Mouse (Mus musculus) heart, postnatal 0 days (tissue): ENCODE measurements around the gene Olfr1135. TPM values are rescaled to one million over a fixed set of nuclear protein-coding genes. Genes with fewer than 3 reads are reported as not detected.

Experiments used
- ATAC-seq: fragments of 200-750 bp; cut with Nextera tagmentation; 2 replicates; pipeline ENCODE4 v1.8.0; 2017; ENCODE audit warnings: low read depth, moderate number of reproducible peaks, moderate library complexity; ENCODE audit not compliant: insufficient read depth
- DNase-seq: peaks from one replicate; pipeline ENCODE4 v3.0.0-alpha.2; 2016; ENCODE audit warnings: low spot score
- H3K27ac ChIP-seq: fragments of 300-500 bp; sonication (generic); 2 replicates; pipeline ENCODE4 v1.5.1; 2014; ENCODE audit warnings: low read depth, mild to moderate bottlenecking
- H3K27me3 ChIP-seq: fragments of 300-500 bp; sonication (generic); 2 replicates; pipeline ENCODE4 v1.6.1; 2014; ENCODE audit warnings: low read length, mixed read lengths; ENCODE audit not compliant: control insufficient read depth, insufficient read depth
- H3K36me3 ChIP-seq: fragments of 300-500 bp; sonication (generic); replicated peaks from 2 replicates; pipeline ENCODE4 v1.6.1; 2014; ENCODE audit warnings: low read length, mixed read lengths; ENCODE audit not compliant: control insufficient read depth, insufficient read depth
- H3K4me1 ChIP-seq: fragments of 300-500 bp; sonication (generic); 2 replicates; pipeline ENCODE4 v1.6.1; 2014; ENCODE audit warnings: antibody characterized with exemption; ENCODE audit not compliant: control insufficient read depth, insufficient read depth
- H3K4me2 ChIP-seq: fragments of 300-500 bp; sonication (generic); 2 replicates; pipeline ENCODE4 v1.6.1; 2014; ENCODE audit warnings: low read depth, mild to moderate bottlenecking, low read length, moderate library complexity
- H3K4me3 ChIP-seq: fragments of 300-500 bp; sonication (generic); 2 replicates; pipeline ENCODE4 v1.5.1; 2014; ENCODE audit warnings: low read depth, low read length
- H3K9ac ChIP-seq: fragments of 300-500 bp; sonication (generic); replicated peaks from 2 replicates; pipeline ENCODE4 v1.6.1; 2014; ENCODE audit warnings: low read depth, low read length, mixed read lengths
- H3K9me3 ChIP-seq: fragments of 300-500 bp; sonication (generic); replicated peaks from 2 replicates; pipeline ENCODE4 v1.6.1; 2016; ENCODE audit warnings: low read length; ENCODE audit not compliant: control insufficient read depth
- CTCF ChIP-seq: IDR thresholded peaks from 2 replicates; pipeline ENCODE4 v1.5.1; 2016; ENCODE audit warnings: antibody characterized with exemption, control low read depth, low read depth
- EP300 ChIP-seq: IDR thresholded peaks from 2 replicates; pipeline ENCODE4 v1.6.1; 2016; ENCODE audit warnings: antibody characterized with exemption, low read depth
- WGBS: fragments of 180-500 bp; shearing (Covaris S2); extraction: QIAGEN DNeasy Blood & Tissue Kit; methylation state at CpG from one replicate; pipeline ENCODE4 v1.1.7; 2014; 5-methylcytosine and 5-hydroxymethylcytosine counted together
- polyA plus RNA-seq: library from polyadenylated mRNA; unstranded; fragments of >200 nt; fragmentation: Nextera tagmentation; extraction: Ambion mirVana; gene quantifications from 2 replicates; pipeline ENCODE4 v1.2.1, GENCODE M21; 2015
- total RNA-seq: library from RNA; depleted of rRNA; stranded (reverse); fragments of >200 nt; gene quantifications from 2 replicates; pipeline ENCODE4 v1.2.3, GENCODE M21; 2014; ENCODE audit warnings: low replicate concordance; rRNA removed

The Olfr1135 gene
- total and polyA plus RNA-seq, 2 experiments from 2014 or later: not detected

DNA sequence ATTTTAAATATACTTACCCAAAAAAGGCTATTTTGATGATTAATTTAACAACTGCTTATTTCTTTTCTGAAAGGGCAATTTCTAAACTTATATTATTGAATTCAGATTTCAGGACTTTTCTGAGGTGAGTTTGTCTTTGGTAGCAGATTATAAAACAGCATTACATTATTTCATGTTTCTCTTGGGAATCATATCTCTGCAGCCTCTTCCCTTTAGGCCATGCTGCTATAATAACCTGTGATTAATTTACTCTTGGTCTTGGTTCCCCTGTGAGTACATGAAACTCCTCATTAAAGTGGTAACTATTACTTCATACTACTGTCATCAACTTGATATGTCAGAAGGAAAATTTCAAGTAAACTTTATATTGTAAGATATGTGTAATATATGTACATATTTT lies 36.0 kb downstream of the Olfr1135 start, which contains the start of gene Olfr1132:
TSS of gene Olfr1132 (minus strand) at position 101 of the 400 bp plus-strand sequence.
- Histone ChIP-seq H3K4me3 (no peak within 1 kb of the TSS), H3K27ac (no peak within 1 kb of the TSS), H3K4me1 (no peaks in the 10 kb centered on the region), H3K27me3 (no peaks in the 10 kb centered on the region), H3K36me3 (no peaks in the 10 kb centered on the region), H3K9me3 (no peaks in the 10 kb centered on the region), H3K4me2 (no peak within 1 kb of the TSS), H3K9ac (no peak within 1 kb of the TSS)
- TF ChIP-seq CTCF: no peak
- TF ChIP-seq EP300: no peak
- no peak for ATAC-seq
- no peak for DNase-seq

DNA sequence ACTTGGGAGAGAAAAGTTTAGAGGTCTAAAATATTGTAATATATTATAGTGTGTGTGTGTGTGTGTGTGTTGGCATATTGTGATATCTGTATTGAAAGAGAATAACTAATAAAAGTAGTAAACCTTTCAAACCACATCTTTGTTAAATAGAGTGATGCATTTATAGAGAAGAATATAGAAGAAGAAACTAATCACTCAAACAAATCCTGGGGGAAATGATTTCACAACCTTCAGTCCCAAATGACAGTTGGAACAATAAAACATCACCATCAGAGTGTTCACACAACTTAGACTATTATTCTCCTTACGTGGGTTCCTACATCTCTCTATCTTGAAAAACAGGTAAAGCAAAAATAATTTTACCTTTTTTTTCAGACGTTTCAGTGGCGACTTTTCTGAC lies 46.7 kb downstream of the Olfr1135 start, which contains the start of gene Olfr1131:
TSS of gene Olfr1131 (plus strand) at position 301 of the 400 bp plus-strand sequence.
- no peak within 1 kb of the TSS for H3K27ac ChIP-seq
- H3K9me3 ChIP-seq: no peaks in the 10 kb centered on the region
- DNase-seq: no peak
- H3K4me3 ChIP-seq: no peak within 1 kb of the TSS
- H3K9ac ChIP-seq: no peak within 1 kb of the TSS
- H3K4me1 ChIP-seq: no peaks in the 10 kb centered on the region
- TF ChIP-seq CTCF (no peak), EP300 (no peak)
- no peak within 1 kb of the TSS for H3K4me2 ChIP-seq
- no peaks in the 10 kb centered on the region for H3K36me3 ChIP-seq
- WGBS: 53% methylated on average over 3 of the region's 3 CpGs
- no peak for ATAC-seq
- H3K27me3 ChIP-seq: no peaks in the 10 kb centered on the region

Other genes with a start within 250 kb of the Olfr1135 start
- not detected in 2 replicates for gene Olfr1124, start 243.4 kb downstream of the Olfr1135 start, total RNA-seq
- gene Olfr1124, start 243.4 kb downstream of the Olfr1135 start, polyA plus RNA-seq: 0.04 TPM in 2 replicates
- not detected in 2 replicates for gene Olfr1126, start 219.7 kb downstream of the Olfr1135 start, total RNA-seq
- not detected in 2 replicates for gene Olfr1126, start 219.7 kb downstream of the Olfr1135 start, polyA plus RNA-seq
- not detected in 2 replicates for gene Pramel7, start 176.6 kb downstream of the Olfr1135 start, total RNA-seq
- gene Pramel7, start 176.6 kb downstream of the Olfr1135 start, polyA plus RNA-seq: not detected in 2 replicates
- not detected in 2 replicates for gene Pramel6, start 167.1 kb downstream of the Olfr1135 start, total RNA-seq
- not detected in 2 replicates for gene Pramel6, start 167.1 kb downstream of the Olfr1135 start, polyA plus RNA-seq
- gene Olfr153, start 141.9 kb downstream of the Olfr1135 start, total RNA-seq: not detected in 2 replicates
- not detected in 2 replicates for gene Olfr153, start 141.9 kb downstream of the Olfr1135 start, polyA plus RNA-seq
- not detected in 2 replicates for gene Olfr1128, start 128.1 kb downstream of the Olfr1135 start, total RNA-seq
- not detected in 2 replicates for gene Olfr1128, start 128.1 kb downstream of the Olfr1135 start, polyA plus RNA-seq
- gene Olfr1129, start 99.8 kb downstream of the Olfr1135 start, total RNA-seq: not detected in 2 replicates
- gene Olfr1129, start 99.8 kb downstream of the Olfr1135 start, polyA plus RNA-seq: not detected in 2 replicates
- gene Olfr1130, start 67.5 kb downstream of the Olfr1135 start, total RNA-seq: not detected in 2 replicates
- gene Olfr1130, start 67.5 kb downstream of the Olfr1135 start, polyA plus RNA-seq: not detected in 2 replicates
- not detected in 2 replicates for gene Olfr1131, start 46.6 kb downstream of the Olfr1135 start, total RNA-seq
- not detected in 2 replicates for gene Olfr1131, start 46.6 kb downstream of the Olfr1135 start, polyA plus RNA-seq
- not detected in 2 replicates for gene Olfr1132, start 36.1 kb downstream of the Olfr1135 start, total RNA-seq
- gene Olfr1132, start 36.1 kb downstream of the Olfr1135 start, polyA plus RNA-seq: not detected in 2 replicates
- gene Olfr1133, start 26.3 kb downstream of the Olfr1135 start, total RNA-seq: not detected in 2 replicates
- gene Olfr1133, start 26.3 kb downstream of the Olfr1135 start, polyA plus RNA-seq: not detected in 2 replicates
- gene Olfr1134, start 15.2 kb downstream of the Olfr1135 start, total RNA-seq: not detected in 2 replicates
- not detected in 2 replicates for gene Olfr1134, start 15.2 kb downstream of the Olfr1135 start, polyA plus RNA-seq
- gene Olfr1136, start 20.3 kb upstream of the Olfr1135 start, total RNA-seq: not detected in 2 replicates
- gene Olfr1136, start 20.3 kb upstream of the Olfr1135 start, polyA plus RNA-seq: not detected in 2 replicates
- gene Olfr1137, start 39.5 kb upstream of the Olfr1135 start, total RNA-seq: not detected in 2 replicates
- not detected in 2 replicates for gene Olfr1137, start 39.5 kb upstream of the Olfr1135 start, polyA plus RNA-seq
- gene Olfr1138, start 66.3 kb upstream of the Olfr1135 start, total RNA-seq: not detected in 2 replicates
- gene Olfr1138, start 66.3 kb upstream of the Olfr1135 start, polyA plus RNA-seq: not detected in 2 replicates
- gene Olfr1140, start 70.1 kb upstream of the Olfr1135 start, total RNA-seq: not detected in 2 replicates
- not detected in 2 replicates for gene Olfr1140, start 70.1 kb upstream of the Olfr1135 start, polyA plus RNA-seq
- not detected in 2 replicates for gene Olfr1141, start 80.3 kb upstream of the Olfr1135 start, total RNA-seq
- gene Olfr1141, start 80.3 kb upstream of the Olfr1135 start, polyA plus RNA-seq: not detected in 2 replicates
- gene Olfr152, start 105.8 kb upstream of the Olfr1135 start, total RNA-seq: not detected in 2 replicates
- not detected in 2 replicates for gene Olfr152, start 105.8 kb upstream of the Olfr1135 start, polyA plus RNA-seq
- gene Olfr1143, start 126.9 kb upstream of the Olfr1135 start, total RNA-seq: not detected in 2 replicates
- not detected in 2 replicates for gene Olfr1143, start 126.9 kb upstream of the Olfr1135 start, polyA plus RNA-seq
- gene Olfr1145, start 136.2 kb upstream of the Olfr1135 start, total RNA-seq: not detected in 2 replicates
- not detected in 2 replicates for gene Olfr1145, start 136.2 kb upstream of the Olfr1135 start, polyA plus RNA-seq
- gene Olfr1148, start 156.9 kb upstream of the Olfr1135 start, total RNA-seq: not detected in 2 replicates
- not detected in 2 replicates for gene Olfr1148, start 156.9 kb upstream of the Olfr1135 start, polyA plus RNA-seq
- gene Olfr1150-ps1, start 170.3 kb upstream of the Olfr1135 start, total RNA-seq: not detected in 2 replicates
- not detected in 2 replicates for gene Olfr1150-ps1, start 170.3 kb upstream of the Olfr1135 start, polyA plus RNA-seq
- gene Olfr1151, start 182.2 kb upstream of the Olfr1135 start, total RNA-seq: not detected in 2 replicates
- not detected in 2 replicates for gene Olfr1151, start 182.2 kb upstream of the Olfr1135 start, polyA plus RNA-seq
- not detected in 2 replicates for gene Olfr1152, start 192.8 kb upstream of the Olfr1135 start, total RNA-seq
- gene Olfr1152, start 192.8 kb upstream of the Olfr1135 start, polyA plus RNA-seq: not detected in 2 replicates
- not detected in 2 replicates for gene Olfr1153, start 221.3 kb upstream of the Olfr1135 start, total RNA-seq
- gene Olfr1153, start 221.3 kb upstream of the Olfr1135 start, polyA plus RNA-seq: not detected in 2 replicates
- not detected in 2 replicates for gene Olfr1154, start 231.5 kb upstream of the Olfr1135 start, total RNA-seq
- gene Olfr1154, start 231.5 kb upstream of the Olfr1135 start, polyA plus RNA-seq: not detected in 2 replicates